Mouse (Mus musculus) liver, adult (tissue): ENCODE measurements around the gene Fanci.

Experiments used
- GATA4 ChIP-seq: IDR thresholded peaks from 2 replicates; pipeline ENCODE4 v1.6.1; 2014; ENCODE audit warnings: mild to moderate bottlenecking, low read length; ENCODE audit not compliant: insufficient replicate concordance

The Fanci gene

DNA sequence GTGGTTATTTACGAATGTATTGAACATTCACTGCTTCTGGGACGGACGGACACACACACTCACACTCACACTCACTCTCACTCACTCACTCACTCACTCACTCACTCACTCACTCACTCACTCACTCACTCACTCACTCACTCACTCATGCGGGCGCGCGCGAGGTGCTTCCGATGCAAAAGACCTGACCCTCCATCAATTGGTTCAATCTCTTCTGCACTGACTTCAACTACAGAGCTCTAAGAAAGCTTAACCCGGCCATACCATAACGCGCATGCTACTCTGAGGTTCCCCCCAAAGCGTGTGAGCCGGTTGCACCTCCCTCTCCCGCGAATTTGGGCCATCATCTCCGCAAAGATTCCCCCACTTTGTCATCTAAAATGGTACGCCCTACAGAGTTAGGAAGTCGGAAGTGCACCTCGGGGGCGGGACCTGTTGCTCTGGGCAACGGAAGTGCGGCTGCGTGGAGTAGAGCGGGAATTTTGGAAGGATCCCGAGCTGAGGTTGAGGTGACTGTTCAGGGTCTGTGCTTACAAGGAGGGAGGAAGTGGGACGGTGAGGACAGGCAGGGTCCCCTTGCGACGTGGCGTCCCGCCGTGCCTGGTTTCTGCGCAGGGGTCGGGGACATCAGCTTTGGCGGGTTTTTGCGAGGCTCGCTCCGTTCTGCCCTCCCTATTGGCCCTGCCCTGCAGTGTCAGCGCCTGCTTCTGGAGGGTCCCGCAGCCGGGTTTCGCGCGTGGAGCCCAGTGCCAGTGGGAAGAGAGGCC lies at the start of gene Fanci:
Gene Fanci (plus strand): TSS at position 47 of the 767 bp plus-strand sequence.
- TF ChIP-seq GATA4: no peak

GRCm38 (mm10) chr7:79345902-79346301 lies 45.8 kb upstream of the Fanci start:
- no peak for TF ChIP-seq GATA4

GRCm38 (mm10) chr7:79346555-79347075 lies 45.1 kb upstream of the Fanci start:
- TF ChIP-seq GATA4: no peak

DNA sequence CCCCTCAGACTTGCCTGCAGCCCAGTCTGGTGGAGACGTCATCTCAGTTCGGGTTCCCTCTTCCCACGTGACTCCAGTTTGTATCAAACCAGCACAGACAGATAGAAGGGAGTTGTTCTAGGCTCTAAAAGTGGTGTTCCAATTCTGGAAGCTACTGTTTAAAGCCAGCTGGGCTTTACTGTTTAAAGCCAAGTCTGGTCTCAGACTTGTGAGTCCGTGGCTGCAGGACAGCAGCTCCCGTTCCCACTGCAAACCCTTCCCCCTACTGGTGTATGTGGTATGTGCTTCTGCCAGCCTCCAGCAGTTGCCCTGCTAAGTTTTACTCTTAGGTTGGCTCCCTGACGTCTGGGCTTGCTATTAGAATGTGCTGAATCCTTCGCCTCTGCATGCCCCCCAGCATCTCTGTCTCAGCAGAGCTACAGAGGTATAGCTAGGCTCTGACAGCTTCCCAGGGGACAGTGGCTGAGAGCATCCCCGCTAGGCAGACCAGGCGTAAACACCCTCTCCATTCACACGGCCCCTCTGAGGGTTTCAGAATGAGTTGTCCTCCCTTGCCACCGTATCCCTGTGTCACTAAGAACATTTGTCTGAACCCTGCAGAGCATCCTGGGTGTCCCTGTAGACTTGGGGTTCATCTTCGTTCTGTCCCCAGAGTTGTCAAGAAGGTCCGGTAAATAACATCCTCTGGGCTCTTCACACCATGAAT lies 44.5 kb upstream of the Fanci start:
- no peak for TF ChIP-seq GATA4

DNA sequence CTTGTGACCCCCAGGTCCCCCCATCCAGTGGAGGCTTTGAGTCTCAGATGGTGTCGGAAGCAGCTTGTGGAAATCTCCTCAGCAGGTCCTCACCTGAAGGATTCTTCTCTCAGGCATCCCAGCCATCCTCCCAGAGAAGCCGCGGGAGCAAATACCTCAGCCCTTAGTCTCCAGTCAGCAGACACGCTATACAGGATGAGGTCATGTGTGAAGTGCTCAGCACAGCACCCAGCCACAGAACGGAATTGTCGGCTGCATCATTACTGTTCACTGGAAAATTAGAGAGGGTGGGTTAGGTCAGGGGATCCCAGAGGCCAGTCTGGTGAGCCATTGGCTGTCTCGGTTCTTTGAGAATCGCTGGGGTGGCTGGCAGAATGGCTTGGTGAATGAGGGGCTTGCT lies 42.9 kb upstream of the Fanci start:
- no peak for TF ChIP-seq GATA4

DNA sequence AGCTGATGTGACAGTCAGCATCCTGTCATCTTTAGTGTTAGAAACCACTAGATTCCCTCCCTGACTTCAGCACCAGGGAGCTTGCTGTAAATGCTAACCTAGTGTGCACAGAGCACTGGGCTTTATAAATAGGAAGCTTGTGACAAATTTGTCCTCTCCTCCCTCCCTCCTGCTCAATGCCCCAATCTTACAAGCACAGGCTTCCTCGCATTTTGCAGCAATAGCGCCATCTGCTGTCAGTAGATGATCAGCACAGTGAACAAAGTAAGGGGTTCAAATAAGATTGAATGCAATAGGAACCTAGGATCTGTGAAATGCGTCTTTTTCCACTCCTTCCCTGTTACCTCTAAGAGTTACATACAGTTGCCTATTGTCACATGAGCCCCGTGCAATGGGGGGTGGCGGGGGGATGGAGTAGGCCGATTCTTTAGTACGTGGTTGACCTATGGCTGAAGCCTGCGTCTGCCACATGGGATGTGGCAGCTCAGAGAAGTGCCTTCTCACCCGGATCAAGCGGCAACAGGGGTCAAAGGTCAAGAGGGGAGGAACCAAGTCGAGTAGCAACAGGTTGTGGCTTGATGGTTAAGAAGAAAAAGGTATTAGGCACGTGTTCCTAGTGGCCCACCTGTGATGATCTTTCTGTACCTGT lies 41.9 kb upstream of the Fanci start:
- no peak for TF ChIP-seq GATA4

GRCm38 (mm10) chr7:79358350-79359182 lies 33.2 kb upstream of the Fanci start:
- peak; percentile 94; the same call in 1 of the 2 replicates for TF ChIP-seq GATA4

DNA sequence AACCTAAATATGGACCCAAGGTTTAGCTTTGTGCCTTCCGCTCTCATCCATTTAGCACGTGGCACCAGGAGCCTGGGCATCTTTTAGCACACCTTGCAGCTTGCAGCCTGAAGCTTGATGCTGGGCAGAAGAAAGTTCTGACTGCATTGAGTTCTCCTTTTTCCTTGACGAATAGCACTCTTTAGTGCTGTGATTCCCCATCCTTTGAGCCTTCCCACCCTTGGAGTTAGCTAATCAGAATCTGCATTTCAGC lies 32.6 kb upstream of the Fanci start:
- TF ChIP-seq GATA4: no peak

- no peak for TF ChIP-seq GATA4
Measured at GRCm38 (mm10) chr7:79360056-79360455, 31.7 kb upstream of the Fanci start.

DNA sequence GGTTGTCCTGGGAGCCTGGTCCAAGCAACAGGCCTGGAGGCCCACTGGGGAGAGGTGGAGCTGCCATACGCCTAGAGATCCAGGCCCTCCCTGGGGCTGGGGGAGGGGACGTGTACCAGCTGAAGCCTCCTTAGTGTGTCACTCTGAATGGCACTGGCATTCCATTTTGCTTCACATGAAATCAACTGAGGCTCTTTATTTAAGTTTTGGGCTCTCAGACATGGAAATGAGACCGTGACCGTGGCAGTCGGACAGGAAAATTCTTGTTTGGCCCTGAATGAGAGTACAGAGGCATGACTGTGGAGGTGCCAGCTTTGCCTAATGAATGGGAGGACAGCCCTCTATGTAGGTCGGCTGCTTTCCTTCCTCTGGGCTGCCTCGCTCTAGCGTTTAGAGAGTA lies 29.5 kb upstream of the Fanci start:
- TF ChIP-seq GATA4: no peak

DNA sequence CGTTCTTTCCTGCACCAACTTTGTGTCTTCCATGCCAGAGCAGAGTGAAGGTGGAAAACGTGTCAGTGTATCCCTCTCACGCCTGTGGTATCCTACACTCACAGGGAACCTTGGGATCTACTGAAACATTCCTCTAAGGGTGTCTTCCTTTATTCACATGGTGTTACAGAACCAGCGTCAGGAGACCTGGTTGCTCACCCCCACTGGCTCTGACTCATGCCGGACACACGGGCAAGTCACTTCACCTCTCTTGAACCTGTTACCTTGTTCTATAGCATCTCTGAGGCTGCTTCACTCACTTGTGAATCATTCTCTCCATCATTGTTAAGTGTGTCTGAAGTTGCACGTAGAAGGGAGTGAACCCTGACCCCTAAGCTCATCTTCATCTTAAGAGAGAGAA lies 28.9 kb upstream of the Fanci start:
- TF ChIP-seq GATA4: no peak

GRCm38 (mm10) chr7:79363370-79364043 lies 28.2 kb upstream of the Fanci start:
- TF ChIP-seq GATA4: peak; percentile 84; the same call in 1 of the 2 replicates

GRCm38 (mm10) chr7:79368664-79369063 lies 23.1 kb upstream of the Fanci start:
- TF ChIP-seq GATA4: no peak

DNA sequence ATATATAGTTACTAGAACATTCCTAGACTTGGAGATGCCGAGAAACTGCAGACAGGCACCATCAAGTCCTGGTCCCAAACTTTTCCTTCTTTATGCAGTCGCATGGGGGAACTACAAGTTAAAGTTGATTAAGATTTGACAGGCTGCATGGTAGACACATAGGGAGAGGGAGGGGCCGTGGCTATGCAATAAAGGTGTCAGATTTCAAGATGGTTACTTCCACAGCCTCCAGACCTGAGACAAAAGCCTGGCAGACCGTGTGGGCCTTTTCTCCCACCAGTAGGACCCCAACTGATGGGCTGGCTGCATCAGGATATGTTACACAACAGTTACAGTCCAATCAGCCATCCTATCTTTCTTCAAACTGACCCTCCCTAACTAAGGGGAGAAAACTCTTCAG lies 22.3 kb upstream of the Fanci start:
- no peak for TF ChIP-seq GATA4

GRCm38 (mm10) chr7:79371321-79371879 lies 20.3 kb upstream of the Fanci start:
- no peak for TF ChIP-seq GATA4

DNA sequence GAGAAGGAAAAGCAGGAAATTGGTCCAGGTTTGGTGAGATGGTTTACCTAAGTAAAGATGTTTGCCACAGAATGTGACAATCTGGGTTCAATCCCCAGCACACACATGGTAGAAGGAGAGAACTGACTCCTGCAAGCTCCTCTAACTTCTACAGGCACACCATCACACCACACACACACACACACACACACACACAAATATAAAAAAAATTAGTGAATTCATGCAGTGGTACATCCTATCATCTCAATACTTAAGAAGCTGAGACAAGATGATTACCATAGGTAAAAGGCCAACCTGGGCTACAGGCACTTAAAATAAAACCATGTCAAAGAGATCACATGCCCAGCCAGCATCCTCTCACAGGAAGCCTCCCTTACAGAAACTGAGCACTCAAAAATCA lies 17.7 kb upstream of the Fanci start:
- TF ChIP-seq GATA4: no peak
